Mouse (Mus musculus): Measurements from ENCODE around the gene Tedc1.

GRCm38 (mm10) chr12:113131601-113132000 lies 24.6 kb upstream of the Tedc1 start:
- TF ChIP-seq POLR2A (IDR thresholded peaks at IDR 0.05; ENCODE audit: extremely low read depth, insufficient read depth, low read length) = no peak
- no peak for TF ChIP-seq CTCF (IDR thresholded peaks at IDR 0.05; ENCODE audit: extremely low read depth, insufficient read depth, low read length)

Measured in cortical plate, adult 2 months (tissue).